Mouse (Mus musculus) testis, adult 2 months (tissue): ENCODE data around the gene Syt12.
"Not testable (repeated sequence)": the region's sequence is repeated elsewhere in the genome, so short reads cannot be mapped to it uniquely, and the experiment has no call there.

Experiments used
- CTCF ChIP-seq: fragments of 200-500 bp; IDR thresholded peaks from 2 replicates; pipeline ENCODE4 v1.5.1; 2012; ENCODE audit warnings: low read depth, mild to moderate bottlenecking, inconsistent platforms, low read length, moderate library complexity; ENCODE audit not compliant: control insufficient read depth, insufficient read depth, insufficient replicate concordance
- POLR2A ChIP-seq: fragments of 200-500 bp; IDR thresholded peaks from 2 replicates; pipeline ENCODE4 v1.6.1; 2012; ENCODE audit warnings: low read depth, mild to moderate bottlenecking, inconsistent platforms, low read length, moderate library complexity; ENCODE audit not compliant: control insufficient read depth

- not testable (repeated sequence) for TF ChIP-seq CTCF, POLR2A
Observed at GRCm38 (mm10) chr19:4454040-4454439, 23.2 kb downstream of the Syt12 start.
